Mouse (Mus musculus) retina, embryonic 14.5 days (tissue): Measurements from ENCODE around the gene Ppp1r14a.

ENCODE experiments used
- DNase-seq: peaks from one replicate; pipeline ENCODE4 v3.0.0-alpha.2; 2015; ENCODE audit warnings: low spot score

Ppp1r14a gene

DNA sequence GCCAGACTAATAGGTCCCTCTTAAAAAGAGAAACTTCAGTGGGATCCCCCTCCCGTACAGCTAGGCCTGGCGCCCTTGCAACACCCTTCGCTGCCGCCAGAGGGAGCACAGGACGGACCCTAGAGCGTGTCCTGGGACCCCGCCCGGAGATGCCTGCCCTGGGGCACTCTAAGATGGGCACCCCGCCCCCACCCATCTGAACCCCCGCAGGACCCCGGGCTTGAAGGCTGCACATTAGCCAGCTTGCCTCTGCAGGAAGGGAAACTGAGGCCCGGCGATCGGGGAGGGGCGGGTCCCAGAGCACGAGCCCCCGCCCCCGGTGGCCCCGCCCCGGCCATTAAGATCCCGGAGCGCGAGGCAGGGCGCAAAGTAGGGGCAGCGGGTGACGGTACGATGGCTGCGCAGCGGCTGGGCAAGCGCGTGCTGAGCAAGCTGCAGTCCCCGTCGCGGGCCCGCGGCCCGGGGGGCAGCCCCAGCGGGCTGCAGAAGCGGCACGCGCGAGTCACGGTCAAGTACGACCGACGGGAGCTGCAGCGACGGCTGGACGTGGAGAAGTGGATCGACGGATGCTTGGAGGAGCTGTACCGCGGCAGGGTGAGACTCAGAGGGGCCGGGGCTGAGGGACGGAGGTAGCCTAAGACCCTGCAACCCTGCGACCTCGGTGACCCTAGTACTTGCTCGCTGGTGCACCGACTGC lies at the start of gene Ppp1r14a:
Ppp1r14a (plus strand) TSS at position 367 of the 697 bp plus-strand sequence.
- peak; percentile 85 for DNase-seq

DNA sequence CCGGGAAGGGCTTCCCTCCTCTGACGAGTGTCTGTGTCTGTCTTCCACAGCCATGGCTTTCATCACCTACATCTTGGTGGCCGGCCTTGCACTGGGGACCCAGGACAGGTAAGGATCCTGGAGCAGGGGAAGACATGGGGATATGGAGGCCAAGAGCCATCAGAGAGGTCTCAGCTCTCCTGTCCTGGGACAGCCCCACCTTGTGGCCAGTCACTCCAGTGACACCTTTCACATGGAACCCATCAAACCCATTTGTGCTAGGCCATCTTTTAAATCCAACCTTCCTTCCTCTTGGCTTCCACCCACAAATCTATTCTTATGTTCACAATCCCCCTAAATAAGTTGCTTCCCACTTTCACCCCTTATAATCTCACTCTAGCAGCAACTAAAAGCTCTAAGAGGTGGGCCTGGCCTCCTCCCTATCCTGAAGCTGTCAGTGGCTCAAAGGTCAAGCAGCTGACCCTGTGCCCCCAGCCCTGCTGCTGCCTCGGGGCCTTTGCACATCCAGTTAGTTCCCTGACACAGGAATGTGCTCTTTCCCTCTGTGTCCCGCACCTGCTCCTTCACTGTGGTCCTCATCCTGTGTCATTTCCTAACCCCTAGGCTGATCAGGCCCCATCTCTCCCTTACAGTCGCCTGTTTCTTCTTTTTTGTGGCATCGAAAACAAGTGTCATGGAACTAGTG lies 44.2 kb upstream of the Ppp1r14a start:
- DNase-seq = peak; percentile 55

DNA sequence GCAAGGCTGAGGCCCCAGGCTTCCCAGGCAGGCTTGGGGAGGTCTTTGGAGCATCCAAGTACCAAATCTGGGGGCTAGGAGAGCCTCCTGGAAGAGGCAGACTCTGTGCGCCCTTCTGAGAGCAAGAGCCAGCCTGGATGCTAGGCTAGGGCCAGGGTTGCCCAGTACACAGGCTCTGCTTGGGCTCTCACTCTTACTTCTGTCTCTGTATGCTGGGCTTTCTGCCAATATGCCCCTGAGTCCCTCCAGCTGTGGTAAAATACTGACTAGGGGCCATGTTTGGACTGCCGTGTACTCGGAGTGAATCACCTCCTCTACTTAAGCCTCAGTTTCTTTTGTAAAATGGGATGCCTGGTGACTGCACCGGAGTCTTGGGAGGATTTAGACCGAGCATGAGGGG lies 43.1 kb upstream of the Ppp1r14a start:
- DNase-seq = no peak

GRCm38 (mm10) chr7:29246619-29247313 lies 42.3 kb upstream of the Ppp1r14a start:
- DNase-seq = no peak

- peak; percentile 85 for DNase-seq
These were observed 41.8 kb upstream of the Ppp1r14a start for GRCm38 (mm10) chr7:29247314-29247700.

DNA sequence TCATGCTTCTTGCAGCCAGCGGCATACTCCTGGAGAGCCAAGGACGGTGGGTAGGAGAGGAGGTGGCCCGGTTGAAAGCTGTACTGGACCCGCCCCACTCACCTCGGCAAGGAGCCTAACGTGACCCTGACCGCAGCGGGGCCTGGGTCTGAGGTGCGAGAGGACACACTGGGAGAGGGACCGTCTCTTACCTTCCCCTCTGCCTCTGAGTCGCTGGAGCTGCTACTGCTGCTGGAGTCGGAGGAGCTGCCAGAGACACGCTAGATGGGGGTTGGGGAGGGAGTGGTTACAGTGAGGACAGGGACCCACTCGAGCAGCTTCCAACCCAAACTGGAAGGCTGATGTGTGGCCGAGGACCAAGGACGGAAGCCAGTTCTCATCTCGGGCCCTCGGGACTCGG lies 41.4 kb upstream of the Ppp1r14a start:
- DNase-seq = no peak

- no peak for DNase-seq
These were observed 40.8 kb upstream of the Ppp1r14a start, which contains the start of gene 2200002D01Rik for GRCm38 (mm10) chr7:29248261-29248841. TSS of gene 2200002D01Rik (minus strand) at chr7:29248466.

- DNase-seq = no peak
These were observed 37.9 kb upstream of the Ppp1r14a start for GRCm38 (mm10) chr7:29251166-29251565.

GRCm38 (mm10) chr7:29253842-29254241 lies 35.3 kb upstream of the Ppp1r14a start:
- no peak for DNase-seq

- DNase-seq = no peak
These were observed 33.2 kb upstream of the Ppp1r14a start for GRCm38 (mm10) chr7:29255875-29256274.

DNA sequence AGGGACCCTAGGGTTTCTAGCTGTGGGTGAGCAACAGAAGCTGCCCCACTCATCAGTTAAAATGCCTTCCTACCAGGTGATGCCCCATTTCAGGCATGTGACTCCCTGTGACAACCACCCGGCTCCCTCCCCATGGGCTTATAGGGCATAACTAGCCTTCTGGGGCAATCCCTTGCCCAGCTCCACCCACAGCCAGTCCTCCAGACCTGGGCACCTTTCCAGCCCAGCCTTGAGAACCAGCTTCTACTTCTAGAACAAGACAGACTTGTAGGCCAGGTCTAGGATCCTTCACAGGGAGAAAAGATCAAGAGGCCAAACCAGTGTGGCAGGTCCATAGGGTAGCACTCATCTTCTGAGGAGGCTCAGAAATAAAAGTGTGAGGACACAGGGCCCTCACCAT lies 31.7 kb upstream of the Ppp1r14a start:
- no peak for DNase-seq

DNA sequence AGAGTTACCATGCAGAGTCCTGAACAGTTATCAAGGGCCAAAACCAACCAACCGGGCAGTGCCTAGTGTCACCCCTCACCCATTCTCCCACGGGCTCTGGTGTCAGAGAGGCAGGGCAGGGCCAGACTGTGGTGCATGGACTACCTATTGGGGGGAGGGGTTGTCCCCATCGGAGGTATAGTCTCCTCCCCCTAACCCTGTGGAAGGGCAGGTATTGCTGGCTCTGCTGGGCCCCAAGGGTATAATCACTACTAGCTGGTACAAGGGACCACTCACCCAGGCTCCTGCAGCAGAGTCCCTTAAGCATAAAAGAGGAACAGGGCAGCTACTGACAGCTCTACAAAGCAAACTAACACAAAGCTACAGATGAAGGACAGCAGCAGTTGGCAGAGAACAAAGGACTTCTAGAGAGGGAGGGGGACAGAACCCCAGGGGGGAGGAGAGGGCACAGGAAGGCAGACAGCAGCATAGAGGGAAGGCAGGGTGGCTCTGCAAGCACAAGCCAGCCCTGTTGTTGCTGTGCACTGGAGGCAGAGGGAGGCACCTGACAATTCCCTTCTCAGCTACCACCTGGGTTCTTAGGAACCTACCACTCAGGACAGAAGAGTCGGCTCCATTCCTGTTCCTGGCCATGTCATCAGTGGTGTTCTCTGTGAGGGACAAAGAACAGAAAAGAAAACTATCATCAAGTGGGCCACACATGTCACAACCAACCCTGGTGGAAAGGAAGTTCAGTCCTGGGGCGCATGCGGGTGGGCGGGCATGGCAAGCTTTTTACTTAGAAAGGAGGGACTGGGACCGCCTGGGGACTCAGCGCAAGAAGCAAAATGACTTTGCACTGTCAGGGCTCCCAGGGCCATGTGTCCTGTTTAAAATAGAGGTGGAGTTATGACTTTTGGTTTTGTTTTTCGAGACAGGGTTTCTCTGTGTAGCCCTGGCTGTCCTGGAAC lies 29.1 kb upstream of the Ppp1r14a start:
- DNase-seq = peak; percentile 32

DNA sequence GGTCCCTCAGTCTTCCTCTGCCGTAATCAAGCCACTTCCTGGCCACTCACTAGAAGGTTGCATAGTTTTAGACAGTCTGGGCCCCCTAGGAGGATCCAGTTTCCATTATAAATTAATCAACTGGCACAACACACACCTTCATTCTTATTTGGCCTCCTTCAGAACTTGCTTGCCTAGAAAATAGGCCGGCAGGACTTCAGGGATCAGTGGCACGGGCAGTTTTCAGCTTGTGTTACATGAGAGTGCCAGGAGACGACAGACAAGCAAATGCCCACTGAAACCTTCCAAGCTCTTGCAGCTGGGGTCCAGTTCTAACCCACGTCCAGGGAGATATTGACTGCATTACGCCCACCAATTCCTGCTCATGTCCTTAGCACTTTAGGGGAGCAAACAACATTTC lies 27.0 kb upstream of the Ppp1r14a start:
- DNase-seq = no peak

DNA sequence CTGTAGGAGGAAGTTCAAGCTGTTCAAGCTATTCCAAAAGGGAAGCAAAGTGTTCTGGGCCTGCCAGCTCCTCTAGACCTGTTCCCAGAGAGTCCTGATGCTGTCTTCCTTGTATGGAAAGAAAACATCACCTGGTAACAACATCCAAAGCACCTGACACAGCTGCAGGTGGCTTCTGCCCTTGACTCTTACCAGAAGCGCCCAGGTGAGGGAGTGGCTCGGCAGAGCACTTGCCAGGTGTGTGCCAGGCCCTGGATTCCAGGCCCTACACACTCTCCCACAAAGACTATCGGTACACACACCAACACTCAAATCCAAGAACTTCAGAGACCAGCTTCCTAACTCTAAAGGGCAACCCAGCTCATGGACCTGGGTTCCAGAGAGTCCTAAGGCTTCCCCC lies 25.3 kb upstream of the Ppp1r14a start:
- DNase-seq = no peak

- DNase-seq = no peak
These were observed 23.5 kb upstream of the Ppp1r14a start for GRCm38 (mm10) chr7:29265636-29266035.

DNA sequence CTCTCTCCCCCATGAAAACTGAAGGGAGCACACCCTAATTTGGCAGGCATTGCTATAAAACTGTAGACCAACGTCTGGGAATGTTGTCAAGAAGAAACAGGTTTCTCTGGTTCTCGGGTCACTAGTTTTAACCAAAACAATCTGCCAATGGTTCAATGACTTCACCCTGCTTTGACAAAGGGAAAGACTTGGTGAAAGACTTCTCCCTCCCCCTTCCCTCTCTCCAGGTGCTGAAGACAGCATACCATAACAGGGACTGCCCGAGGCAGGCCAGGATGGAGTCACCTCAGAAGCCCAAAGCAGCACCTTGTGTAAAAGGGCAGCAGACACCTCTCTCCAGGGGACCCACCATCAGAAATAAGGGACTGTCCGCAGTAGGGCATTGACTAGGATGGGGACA lies 22.2 kb upstream of the Ppp1r14a start:
- no peak for DNase-seq

DNA sequence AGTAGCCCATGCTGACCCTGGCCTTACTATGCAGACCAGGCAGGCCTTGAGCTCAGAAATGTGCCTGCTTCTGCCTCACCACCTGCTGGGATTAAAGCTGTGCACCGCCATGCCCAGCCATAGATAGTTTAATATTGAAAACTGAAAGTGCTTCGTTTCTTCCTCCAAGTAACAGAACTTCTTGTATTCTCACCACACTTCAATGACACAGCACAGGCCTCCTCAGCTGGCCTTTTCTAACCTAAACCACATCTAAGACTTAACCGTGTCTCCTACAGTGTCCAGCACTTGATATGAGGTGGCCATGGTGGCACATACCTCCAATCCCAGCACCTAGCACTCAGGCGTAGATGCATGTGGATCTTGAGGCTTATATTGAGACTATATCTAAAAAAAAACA lies 18.7 kb upstream of the Ppp1r14a start:
- no peak for DNase-seq

DNA sequence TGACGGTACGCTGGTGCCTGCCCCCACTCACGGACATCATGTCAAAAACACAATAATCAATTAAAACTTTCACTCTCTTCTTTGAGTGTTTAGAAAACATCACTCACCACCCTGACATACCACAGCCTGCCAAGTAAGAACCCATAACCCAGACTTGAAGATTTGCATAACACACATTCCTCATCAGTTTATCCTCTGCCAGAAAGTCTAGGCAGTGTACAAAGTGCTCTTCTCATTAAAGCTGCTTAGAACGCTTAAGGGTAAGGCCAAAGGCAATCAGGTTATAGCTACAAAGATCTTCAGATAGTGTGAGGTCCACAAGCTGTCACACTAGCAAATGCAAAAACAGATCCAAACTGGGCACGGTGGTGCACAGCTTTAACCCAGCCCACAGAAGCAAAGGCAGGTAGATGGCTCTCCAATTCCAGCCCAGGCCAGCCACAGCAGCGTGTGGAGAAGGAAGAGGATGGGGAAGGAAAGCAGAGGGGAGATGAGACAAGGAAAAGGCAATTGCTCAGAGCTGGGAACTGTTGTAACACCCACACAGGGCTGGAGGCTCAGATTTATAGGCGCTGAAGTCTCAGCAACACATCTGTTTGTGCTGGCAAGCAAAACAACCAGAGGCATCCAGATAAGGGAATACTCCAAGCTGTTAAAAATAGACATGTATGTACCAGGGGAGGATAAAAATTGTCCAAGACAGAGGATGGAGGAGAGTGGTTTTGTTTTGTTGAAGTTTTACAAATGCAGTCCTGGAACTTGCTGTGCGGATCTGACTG lies 17.2 kb upstream of the Ppp1r14a start:
- DNase-seq = no peak

DNA sequence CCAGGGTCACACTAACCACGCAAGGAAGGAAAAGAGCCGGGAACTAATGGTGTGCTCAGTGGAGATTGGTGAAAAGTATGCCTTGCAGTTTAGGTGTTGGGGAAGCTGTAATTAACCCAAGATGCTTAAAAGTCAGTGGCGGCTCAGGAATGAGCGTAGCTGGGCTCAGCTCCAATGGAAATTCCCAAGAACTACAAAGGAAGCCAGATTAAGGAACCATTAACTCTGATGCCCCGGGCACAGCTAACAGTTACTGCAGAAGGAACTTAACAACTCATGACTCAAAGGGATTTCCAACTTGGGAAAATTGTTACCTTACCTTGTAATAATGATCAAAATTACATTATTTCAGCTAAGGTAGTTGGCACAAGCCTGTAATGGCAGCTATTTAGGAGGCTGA lies 12.4 kb upstream of the Ppp1r14a start:
- DNase-seq = no peak

GRCm38 (mm10) chr7:29277510-29277909 lies 11.6 kb upstream of the Ppp1r14a start:
- no peak for DNase-seq

DNA sequence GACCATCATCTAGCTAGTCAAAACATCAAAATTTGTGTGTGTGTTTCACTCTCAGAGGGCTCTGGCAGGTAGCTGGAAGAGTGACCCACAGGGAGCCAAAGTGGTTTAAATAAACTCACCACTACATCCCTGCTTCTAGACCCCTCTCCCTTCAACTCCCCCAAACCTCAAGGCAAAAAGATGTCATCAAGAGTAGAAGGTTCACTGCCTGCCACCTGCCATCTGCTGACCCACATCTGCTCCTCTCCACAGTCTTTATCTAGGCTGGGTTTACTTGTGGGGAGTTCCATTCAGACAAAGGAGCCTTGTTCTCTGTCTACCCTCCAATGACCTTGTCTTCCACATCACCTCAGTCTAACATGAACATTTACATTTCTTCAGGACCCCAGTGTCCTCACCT lies 9.8 kb upstream of the Ppp1r14a start:
- no peak for DNase-seq
